Mouse (Mus musculus): Measurements from ENCODE around the gene Smg6. TPM values are rescaled to one million over a fixed set of nuclear protein-coding genes. Genes with fewer than 3 reads are reported as not detected.
A peak's percentile ranks its signal among the peaks of the same experiment; 100 is the strongest.

Gene Smg6
- polyA plus RNA-seq, 1 experiment from 2014 or later: 11.2 TPM

DNA sequence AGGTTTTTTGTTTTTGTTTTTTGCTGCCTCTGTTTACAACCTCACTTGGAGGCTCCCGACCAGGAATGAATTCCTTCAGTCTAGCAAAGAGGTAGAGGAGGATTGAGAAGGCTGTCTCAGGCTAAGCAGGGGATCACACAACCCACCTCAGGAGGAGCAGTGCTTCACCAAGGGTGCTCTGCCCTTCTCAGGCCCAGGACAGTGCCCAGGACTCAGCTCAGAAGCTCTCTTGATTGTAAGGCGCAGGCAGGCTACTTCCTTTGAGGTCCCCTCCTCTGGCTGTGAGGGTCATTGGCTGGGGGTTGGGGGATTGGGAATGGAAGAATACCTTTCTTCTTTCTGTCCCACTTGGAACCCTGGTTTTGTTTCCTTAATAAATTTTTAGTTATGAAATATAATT lies 238.4 kb downstream of the Smg6 start:
- 0 out of 2 replicates have a peak overlapping the region, but pooled peaks have one; percentile 3 for H3K9ac ChIP-seq (ENCODE audit: low read length)
- peak overlapping the region; percentile 17 for H3K27ac ChIP-seq (ENCODE audit: low read length)
- no peak for ATAC-seq (replicated peaks; ENCODE audit: extremely low read depth, insufficient read depth, low FRiP score)
- H3K4me3 ChIP-seq (ENCODE audit: low read length): peak overlapping the region; percentile 73; the same call in 1 of the 2 replicates
- peak overlapping the region; percentile 95 for H3K4me2 ChIP-seq (ENCODE audit: low read depth, low read length)
- WGBS: 63% methylated on average over 2 of the region's 2 CpGs
- H3K9me3 ChIP-seq (replicated peaks; ENCODE audit: control insufficient read depth, low read length): no peaks in the 10 kb centered on the region
- peaks cover 31% of the 10 kb centered on the region for H3K4me1 ChIP-seq (ENCODE audit: control insufficient read depth, insufficient read depth, low read length)
- peaks cover 17% of the 10 kb centered on the region; the same call in 1 of the 2 replicates for H3K27me3 ChIP-seq (ENCODE audit: control insufficient read depth, insufficient read depth, low read length)
- H3K36me3 ChIP-seq (ENCODE audit: control insufficient read depth, insufficient read depth): peaks cover 13% of the 10 kb centered on the region; the same call in 1 of the 2 replicates

DNA sequence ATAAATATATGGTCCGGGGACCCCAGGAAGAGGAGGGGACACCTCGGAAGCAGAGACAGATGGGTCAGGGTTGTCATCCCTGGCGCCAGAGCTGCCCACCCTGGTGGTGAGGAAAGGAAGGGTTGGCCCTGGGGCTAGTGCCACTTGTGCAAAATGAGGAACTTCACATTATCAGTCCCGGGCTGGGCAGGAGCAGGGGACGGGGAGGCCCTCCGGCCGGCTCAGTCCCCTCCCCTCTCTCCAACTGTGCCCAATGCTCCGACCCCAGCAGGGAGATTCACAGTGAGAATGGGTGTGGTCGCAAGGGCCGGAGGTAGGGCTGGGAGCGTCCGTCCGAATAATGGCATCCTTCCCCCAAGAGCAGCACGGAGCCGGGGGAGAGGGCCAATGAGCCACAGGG lies 239.1 kb downstream of the Smg6 start:
- Histone ChIP-seq H3K9ac (ENCODE audit: low read length) (peak overlapping the region; percentile 74), H3K4me2 (ENCODE audit: low read depth, low read length) (peak overlapping the region; percentile 95), H3K27ac (ENCODE audit: low read length) (peak overlapping the region; percentile 43; the same call in 1 of the 2 replicates), H3K36me3 (ENCODE audit: control insufficient read depth, insufficient read depth) (peaks cover 13% of the 10 kb centered on the region; the same call in 1 of the 2 replicates), H3K4me3 (ENCODE audit: low read length) (peak overlapping the region; percentile 73), H3K27me3 (ENCODE audit: control insufficient read depth, insufficient read depth, low read length) (peaks cover 20% of the 10 kb centered on the region; the same call in 1 of the 2 replicates), H3K9me3 (replicated peaks; ENCODE audit: control insufficient read depth, low read length) (no peaks in the 10 kb centered on the region), H3K4me1 (ENCODE audit: control insufficient read depth, insufficient read depth, low read length) (peaks cover 36% of the 10 kb centered on the region)
- 21% methylated on average over 15 of the region's 15 CpGs for WGBS
- ATAC-seq (replicated peaks; ENCODE audit: extremely low read depth, insufficient read depth, low FRiP score): no peak

DNA sequence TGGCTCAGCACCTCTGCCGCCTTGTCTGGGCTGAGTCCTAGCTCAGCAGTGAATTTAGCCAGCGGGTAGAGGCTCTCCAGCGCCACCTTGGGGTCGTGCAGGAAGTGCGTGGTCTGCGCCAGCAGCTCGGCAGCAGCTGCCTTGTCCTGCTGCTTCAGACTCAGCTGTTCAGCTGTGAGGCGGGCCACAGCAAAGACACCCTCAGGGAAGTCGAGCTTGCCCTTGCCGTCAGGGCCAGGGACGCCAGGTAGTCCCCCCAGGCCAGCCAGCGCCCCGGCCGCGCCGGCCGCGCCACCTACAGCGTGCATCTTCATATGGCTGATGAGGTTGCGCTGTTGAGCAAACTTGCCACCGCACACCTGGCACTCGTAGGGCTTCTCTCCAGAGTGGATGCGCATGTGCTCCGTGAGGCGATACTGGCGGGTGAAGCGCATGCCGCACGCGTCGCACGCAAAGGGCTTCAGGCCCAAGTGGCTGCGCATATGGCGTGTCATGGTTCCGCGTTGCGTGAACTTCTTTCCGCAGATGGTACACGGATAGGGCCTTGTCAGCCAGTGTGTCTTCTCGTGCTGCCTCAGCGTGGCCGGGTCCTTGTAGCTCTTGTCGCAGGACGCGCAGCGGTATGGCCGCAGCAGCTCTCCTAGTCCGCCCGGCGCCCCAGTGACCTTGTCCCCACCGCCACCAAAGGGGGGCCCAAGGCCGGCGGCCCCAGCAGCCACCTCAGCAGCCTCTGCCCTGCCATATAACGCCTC lies 240.0 kb downstream of the Smg6 start:
- H3K4me2 ChIP-seq (ENCODE audit: low read depth, low read length): peak overlapping the region; percentile 95
- H3K9me3 ChIP-seq (replicated peaks; ENCODE audit: control insufficient read depth, low read length): no peaks in the 10 kb centered on the region
- peaks cover 21% of the 10 kb centered on the region for H3K27me3 ChIP-seq (ENCODE audit: control insufficient read depth, insufficient read depth, low read length)
- H3K36me3 ChIP-seq (ENCODE audit: control insufficient read depth, insufficient read depth): peaks cover 11% of the 10 kb centered on the region; the same call in 1 of the 2 replicates
- H3K4me3 ChIP-seq (ENCODE audit: low read length): peak overlapping the region; percentile 73
- peak overlapping the region; percentile 74 for H3K9ac ChIP-seq (ENCODE audit: low read length)
- 7% methylated on average over 54 of the region's 54 CpGs for WGBS
- ATAC-seq (replicated peaks; ENCODE audit: extremely low read depth, insufficient read depth, low FRiP score): 0 out of 2 replicates have a peak, but pooled peaks have one; percentile 10
- peak overlapping the region; percentile 51 for H3K27ac ChIP-seq (ENCODE audit: low read length)
- H3K4me1 ChIP-seq (ENCODE audit: control insufficient read depth, insufficient read depth, low read length): peaks cover 42% of the 10 kb centered on the region

DNA sequence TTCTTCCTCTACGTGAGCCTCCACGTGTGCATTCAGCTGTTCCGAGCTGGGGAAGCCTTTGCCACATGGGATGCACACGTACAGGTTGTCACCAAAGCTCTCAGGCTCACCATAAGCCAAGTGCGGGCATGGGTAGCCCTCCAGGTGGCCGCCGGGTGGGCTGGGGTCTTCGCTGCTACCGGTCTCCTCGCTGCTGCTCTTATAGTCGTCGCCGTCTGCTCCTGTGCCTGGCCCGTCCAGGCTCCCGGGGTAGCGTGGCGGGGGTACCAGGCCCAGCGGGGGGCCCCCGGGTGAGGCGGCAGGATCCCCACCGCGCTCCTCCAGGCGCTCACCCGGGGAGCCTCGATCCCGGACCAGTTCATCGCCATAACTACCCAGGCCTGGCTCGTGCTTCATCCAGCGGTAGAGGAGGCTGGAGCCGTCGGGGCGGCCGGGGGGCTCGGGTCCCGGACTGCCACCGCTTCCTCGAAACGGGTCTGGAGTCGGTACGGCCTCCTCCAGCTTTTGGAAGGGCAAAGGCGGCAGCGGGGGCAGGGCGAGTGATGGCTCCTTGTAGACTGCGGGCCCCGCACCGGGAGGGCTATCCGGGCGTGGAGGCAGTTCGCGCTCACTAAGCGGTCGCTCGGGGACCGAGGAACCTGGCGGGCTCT lies 240.7 kb downstream of the Smg6 start:
- no peak for ATAC-seq (replicated peaks; ENCODE audit: extremely low read depth, insufficient read depth, low FRiP score)
- 9% methylated on average over 55 of the region's 55 CpGs for WGBS
- peaks cover 45% of the 10 kb centered on the region for H3K4me1 ChIP-seq (ENCODE audit: control insufficient read depth, insufficient read depth, low read length)
- peak overlapping the region; percentile 74 for H3K9ac ChIP-seq (ENCODE audit: low read length)
- H3K36me3 ChIP-seq (ENCODE audit: control insufficient read depth, insufficient read depth): peaks cover 10% of the 10 kb centered on the region; the same call in 1 of the 2 replicates
- H3K27me3 ChIP-seq (ENCODE audit: control insufficient read depth, insufficient read depth, low read length): peaks cover 27% of the 10 kb centered on the region
- peak overlapping the region; percentile 73 for H3K4me3 ChIP-seq (ENCODE audit: low read length)
- peak overlapping the region; percentile 95 for H3K4me2 ChIP-seq (ENCODE audit: low read depth, low read length)
- H3K9me3 ChIP-seq (replicated peaks; ENCODE audit: control insufficient read depth, low read length): no peaks in the 10 kb centered on the region
- H3K27ac ChIP-seq (ENCODE audit: low read length): peak overlapping the region; percentile 86

DNA sequence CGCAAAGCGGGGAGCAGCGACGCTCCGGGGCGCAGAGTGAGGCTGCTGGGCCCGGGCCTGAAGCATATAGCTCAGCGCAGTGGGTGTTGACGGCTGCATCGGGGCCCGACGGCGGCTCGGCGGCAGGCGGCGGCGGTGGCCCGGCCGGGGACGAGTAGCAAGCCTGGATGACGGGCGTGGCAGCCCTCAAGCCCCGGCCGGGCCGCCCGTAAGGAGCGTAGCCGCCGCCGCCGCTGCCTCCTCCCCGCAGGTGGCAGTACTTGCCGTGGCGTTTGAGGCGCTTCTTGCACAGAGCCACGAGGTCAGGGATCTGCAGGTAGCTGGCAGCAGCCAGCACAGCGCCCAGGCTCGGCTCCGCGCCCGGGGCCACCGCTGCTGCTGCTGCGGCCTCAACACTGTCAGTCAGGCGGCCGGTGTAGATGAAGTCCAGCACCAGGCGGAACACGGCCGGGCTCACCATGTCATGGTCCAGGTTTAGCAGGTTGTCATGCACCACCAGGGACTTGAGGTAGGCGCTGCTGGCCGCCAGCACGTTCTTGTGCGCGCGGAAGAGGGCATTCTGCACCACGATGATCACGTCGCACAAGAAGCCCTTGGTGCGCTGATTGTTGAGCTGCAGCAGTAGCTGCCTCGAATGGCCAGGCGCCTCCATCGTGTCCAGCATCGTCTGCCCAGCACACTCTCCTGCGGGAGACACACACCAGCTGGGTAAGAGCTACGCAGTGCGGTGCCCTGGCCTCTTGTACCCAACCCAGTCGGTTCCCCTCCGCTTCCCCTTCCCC lies 241.4 kb downstream of the Smg6 start:
- no peak for ATAC-seq (replicated peaks; ENCODE audit: extremely low read depth, insufficient read depth, low FRiP score)
- Histone ChIP-seq H3K4me2 (ENCODE audit: low read depth, low read length) (peak overlapping the region; percentile 95), H3K27ac (ENCODE audit: low read length) (peak overlapping the region; percentile 86), H3K4me1 (ENCODE audit: control insufficient read depth, insufficient read depth, low read length) (peaks cover 43% of the 10 kb centered on the region), H3K9ac (ENCODE audit: low read length) (peak overlapping the region; percentile 74), H3K27me3 (ENCODE audit: control insufficient read depth, insufficient read depth, low read length) (peaks cover 29% of the 10 kb centered on the region), H3K4me3 (ENCODE audit: low read length) (peak overlapping the region; percentile 73), H3K36me3 (ENCODE audit: control insufficient read depth, insufficient read depth) (peaks cover 10% of the 10 kb centered on the region; the same call in 1 of the 2 replicates), H3K9me3 (replicated peaks; ENCODE audit: control insufficient read depth, low read length) (no peaks in the 10 kb centered on the region)
- WGBS: 3% methylated on average over 68 of the region's 68 CpGs

DNA sequence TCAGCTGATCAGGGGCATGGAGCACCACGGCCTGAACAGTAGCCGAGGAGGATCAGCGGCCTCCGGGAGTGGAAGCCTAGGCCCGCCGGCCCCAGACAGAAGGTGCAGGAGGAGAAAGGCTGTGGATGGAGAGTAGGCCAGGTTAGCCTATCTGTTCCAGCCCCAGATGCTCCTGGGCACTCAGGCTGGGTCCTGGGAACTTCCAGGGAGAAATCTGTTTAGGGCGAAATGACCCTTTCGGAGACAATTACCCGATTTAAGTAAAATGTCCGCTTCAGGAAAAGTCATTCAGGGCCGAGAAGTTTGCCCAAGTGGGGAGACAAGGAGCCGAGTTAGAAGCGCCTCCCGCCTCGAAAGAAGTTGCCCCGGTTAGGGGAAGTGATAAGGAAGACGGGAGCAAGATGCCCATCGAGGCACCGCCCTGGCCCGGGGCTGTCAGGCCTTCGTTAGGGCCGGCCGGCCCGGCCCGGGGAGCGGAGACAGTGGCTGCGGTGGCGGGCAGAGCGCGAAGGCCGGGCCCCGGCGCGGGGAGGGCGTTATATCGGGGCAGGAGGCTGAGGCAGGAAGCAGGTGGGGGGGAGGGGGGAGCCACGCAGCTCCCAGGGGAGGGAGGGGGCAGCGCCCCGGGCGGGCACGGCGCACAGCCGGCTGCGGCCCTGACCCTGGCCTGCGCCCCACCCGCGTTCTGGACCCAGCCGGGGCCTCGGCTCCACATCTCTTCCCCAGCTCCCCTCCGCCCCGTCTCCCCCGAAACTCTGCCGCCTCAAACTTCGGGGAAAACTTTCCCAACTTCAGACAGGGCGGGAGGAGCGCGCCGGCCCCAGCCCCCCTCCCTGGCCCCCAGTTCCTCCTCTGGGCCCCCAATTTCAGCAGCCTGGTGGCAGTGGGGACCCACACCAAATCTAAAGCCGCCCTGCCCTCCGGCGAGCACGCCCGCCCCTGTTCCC lies 242.3 kb downstream of the Smg6 start:
- 0 out of 2 replicates have a peak, but pooled peaks have one; percentile 3 for ATAC-seq (replicated peaks; ENCODE audit: extremely low read depth, insufficient read depth, low FRiP score)
- Histone ChIP-seq H3K27ac (ENCODE audit: low read length) (peak overlapping the region; percentile 86), H3K4me3 (ENCODE audit: low read length) (peak overlapping the region; percentile 73), H3K36me3 (ENCODE audit: control insufficient read depth, insufficient read depth) (peaks cover 8% of the 10 kb centered on the region; the same call in 1 of the 2 replicates), H3K4me1 (ENCODE audit: control insufficient read depth, insufficient read depth, low read length) (peaks cover 51% of the 10 kb centered on the region), H3K9ac (ENCODE audit: low read length) (peak overlapping the region; percentile 74), H3K4me2 (ENCODE audit: low read depth, low read length) (peak overlapping the region; percentile 95), H3K27me3 (ENCODE audit: control insufficient read depth, insufficient read depth, low read length) (peaks cover 37% of the 10 kb centered on the region), H3K9me3 (replicated peaks; ENCODE audit: control insufficient read depth, low read length) (no peaks in the 10 kb centered on the region)
- whole genome bisulfite sequencing: 6% methylated on average over 55 of the region's 63 CpGs

DNA sequence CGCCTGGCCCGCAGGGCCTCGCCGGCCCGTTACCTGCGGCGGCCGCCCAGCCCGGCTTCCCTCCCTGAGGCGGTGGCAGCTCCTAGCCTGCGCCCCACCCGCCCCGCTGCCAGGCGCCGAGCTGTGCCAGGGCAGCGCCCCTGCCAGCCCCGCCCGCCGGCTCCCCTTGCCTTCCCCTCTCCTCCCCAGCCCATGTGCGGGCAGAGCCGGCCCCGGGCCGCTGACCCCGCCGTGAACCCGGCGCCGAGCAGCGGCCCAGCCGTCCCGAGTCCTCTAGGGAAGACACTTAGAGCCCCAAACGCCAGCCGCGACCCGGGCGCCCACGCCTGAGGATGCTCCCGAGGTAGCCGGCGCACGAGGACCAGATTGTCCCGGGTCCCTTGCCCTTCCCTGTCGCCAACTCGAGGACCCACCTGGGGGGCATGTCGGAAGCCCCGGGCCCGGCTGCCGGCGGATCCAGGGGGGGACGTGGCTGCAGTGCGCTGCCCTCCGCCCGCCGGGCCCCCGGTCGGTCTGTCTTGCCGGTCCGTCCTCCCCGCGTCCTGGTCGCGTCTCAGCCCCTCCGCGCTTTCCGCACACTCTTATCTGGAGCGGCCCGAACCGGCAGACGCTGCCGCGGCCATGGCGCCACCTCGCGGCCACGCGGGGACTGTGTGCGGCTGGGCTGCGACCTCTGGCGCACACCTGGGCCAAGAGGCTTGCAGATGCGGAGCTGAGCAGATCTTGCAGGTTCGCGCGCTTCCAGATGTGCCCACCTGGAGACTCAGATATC lies 243.2 kb downstream of the Smg6 start:
- under 1% methylated on average over 78 of the region's 83 CpGs for WGBS
- peak; percentile 50 for ATAC-seq (replicated peaks; ENCODE audit: extremely low read depth, insufficient read depth, low FRiP score)
- H3K4me1 ChIP-seq (ENCODE audit: control insufficient read depth, insufficient read depth, low read length): peaks cover 50% of the 10 kb centered on the region
- peaks cover 39% of the 10 kb centered on the region for H3K27me3 ChIP-seq (ENCODE audit: control insufficient read depth, insufficient read depth, low read length)
- H3K9ac ChIP-seq (ENCODE audit: low read length): peak overlapping the region; percentile 74
- peak overlapping the region; percentile 95 for H3K4me2 ChIP-seq (ENCODE audit: low read depth, low read length)
- H3K27ac ChIP-seq (ENCODE audit: low read length): peak overlapping the region; percentile 86
- H3K9me3 ChIP-seq (replicated peaks; ENCODE audit: control insufficient read depth, low read length): no peaks in the 10 kb centered on the region
- peak overlapping the region; percentile 73 for H3K4me3 ChIP-seq (ENCODE audit: low read length)
- H3K36me3 ChIP-seq (ENCODE audit: control insufficient read depth, insufficient read depth): no peaks in the 10 kb centered on the region
